Mouse (Mus musculus) heart, embryonic 14.5 days (tissue): ENCODE data around the gene Wnt16. TPM values are rescaled to one million over a fixed set of nuclear protein-coding genes. Genes with fewer than 3 reads are reported as not detected.

Source experiments
- ATAC-seq: fragments of 200-750 bp; cut with Nextera tagmentation; 2 replicates; pipeline ENCODE4 v1.8.0; 2017; ENCODE audit warnings: low read depth, moderate TSS enrichment; ENCODE audit not compliant: insufficient number of reproducible peaks, insufficient read depth, low FRiP score
- H3K27ac ChIP-seq, 2 experiments: fragments of 200-500 bp in 1 of 2; fragments of 300-500 bp in 1 of 2; sonication (generic) in 1 of 2; replicated peaks in 1 of 2; 2 replicates each; pipeline ENCODE4 v1.5.1; 2012 to 2014; ENCODE audit warnings: low read depth in 2 of 2, low read length in 2 of 2, control low read depth in 1 of 2, mild to moderate bottlenecking in 1 of 2, mixed read lengths in 1 of 2; ENCODE audit not compliant: control insufficient read depth in 1 of 2, insufficient read depth in 1 of 2
- H3K27me3 ChIP-seq: fragments of 300-500 bp; sonication (generic); 2 replicates; pipeline ENCODE4 v1.6.1; 2014; ENCODE audit warnings: mild to moderate bottlenecking, low read length, control low read depth; ENCODE audit not compliant: control insufficient read depth, insufficient read depth
- H3K36me3 ChIP-seq: fragments of 300-500 bp; sonication (generic); 2 replicates; pipeline ENCODE4 v1.6.1; 2014; ENCODE audit warnings: mild to moderate bottlenecking, control low read depth, low read length, mixed read lengths; ENCODE audit not compliant: control insufficient read depth, insufficient read depth
- H3K4me1 ChIP-seq, 2 experiments: fragments of 200-500 bp in 1 of 2; fragments of 300-500 bp in 1 of 2; sonication (generic) in 1 of 2; 2 replicates each; pipeline ENCODE4 v1.6.1; 2012 to 2014; ENCODE audit warnings: low read length in 2 of 2, control low read depth in 1 of 2, mixed read lengths in 1 of 2; ENCODE audit not compliant: control insufficient read depth in 2 of 2, insufficient read depth in 2 of 2
- H3K4me2 ChIP-seq: fragments of 300-500 bp; sonication (generic); 2 replicates; pipeline ENCODE4 v1.6.1; 2014; ENCODE audit warnings: mild to moderate bottlenecking, low read length
- H3K4me3 ChIP-seq, 2 experiments: fragments of 200-500 bp in 1 of 2; fragments of 300-500 bp in 1 of 2; sonication (generic) in 1 of 2; 2 replicates each; pipeline ENCODE4 v1.5.1; 2012 to 2014; ENCODE audit warnings: low read length in 2 of 2, mild to moderate bottlenecking in 2 of 2, control low read depth in 1 of 2, low read depth in 1 of 2, moderate library complexity in 1 of 2; ENCODE audit not compliant: control insufficient read depth in 1 of 2, insufficient read depth in 1 of 2
- H3K9ac ChIP-seq: fragments of 300-500 bp; sonication (generic); 2 replicates; pipeline ENCODE4 v1.6.1; 2014; ENCODE audit warnings: mild to moderate bottlenecking, low read length
- H3K9me3 ChIP-seq: fragments of 300-500 bp; sonication (generic); 2 replicates; pipeline ENCODE4 v1.6.1; 2016; ENCODE audit warnings: low read length, control low read depth; ENCODE audit not compliant: control insufficient read depth
- WGBS: fragments of 180-500 bp; shearing (Covaris S2); extraction: QIAGEN DNeasy Blood & Tissue Kit; methylation state at CpG from one replicate; pipeline ENCODE4 v1.1.7; 2014; 5-methylcytosine and 5-hydroxymethylcytosine counted together
- polyA plus RNA-seq: library from polyadenylated mRNA; unstranded; fragments of >200 nt; fragmentation: Nextera tagmentation; extraction: Ambion mirVana; gene quantifications from 2 replicates; pipeline ENCODE4 v1.2.1, GENCODE M21; 2014

The Wnt16 gene
- polyA plus RNA-seq, 1 experiment from 2014 or later: 2.4 TPM

DNA sequence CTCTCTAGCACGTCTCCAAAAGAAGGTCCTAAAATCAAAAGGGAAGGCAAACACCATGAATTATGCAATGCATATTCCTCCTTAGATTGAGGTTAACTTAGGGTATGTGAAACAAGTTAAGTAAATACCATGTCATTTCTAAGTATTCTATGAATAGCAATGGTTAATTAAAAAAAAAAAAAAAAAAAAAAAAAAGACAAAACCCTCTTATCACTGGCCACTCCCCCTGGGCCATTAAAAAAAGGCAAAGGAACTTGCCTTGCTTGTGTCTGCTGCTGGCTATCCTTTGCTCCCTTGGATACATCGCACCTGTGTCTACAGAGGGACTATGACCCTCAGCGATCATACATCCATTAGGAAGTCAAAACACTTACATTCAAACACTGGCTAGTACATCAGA is 55.3 kb downstream of the Wnt16 start:
- ATAC-seq: no peak
- no peak overlapping the region for H3K9ac ChIP-seq
- no peak overlapping the region for H3K4me2 ChIP-seq
- H3K36me3 ChIP-seq: peaks cover 6% of the 10 kb centered on the region; the same call in 1 of the 2 replicates
- WGBS: 93% methylated on average over 3 of the region's 3 CpGs
- no peak overlapping the region for H3K4me3 ChIP-seq
- no peak overlapping the region for H3K27ac ChIP-seq
- peaks cover 13 to 30% of the 10 kb centered on the region in 2 experiments for H3K4me1 ChIP-seq
- H3K9me3 ChIP-seq: no peaks in the 10 kb centered on the region
- H3K27me3 ChIP-seq: no peaks in the 10 kb centered on the region

DNA sequence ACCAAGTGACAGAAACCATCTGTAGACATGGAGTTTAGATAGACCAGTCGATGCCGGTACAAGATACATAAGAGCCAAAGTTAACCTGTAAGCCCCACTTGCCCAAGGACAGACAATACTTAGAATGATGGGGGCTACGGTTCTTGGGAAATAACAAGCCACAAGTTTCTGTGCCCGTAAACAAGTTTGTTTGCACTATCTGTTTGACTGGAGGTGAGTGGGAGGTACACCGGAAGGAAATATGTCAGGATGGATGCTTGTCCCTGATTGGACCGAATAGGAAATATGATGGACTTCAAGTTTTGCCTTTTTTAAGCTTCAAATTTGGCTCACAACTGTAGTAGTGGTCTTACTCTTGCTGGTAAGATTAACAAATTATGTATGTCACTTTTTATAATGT is 55.7 kb downstream of the Wnt16 start:
- Histone ChIP-seq H3K4me2 (no peak overlapping the region), H3K9me3 (no peaks in the 10 kb centered on the region), H3K27ac (no peak overlapping the region), H3K4me1 (peaks cover 13 to 30% of the 10 kb centered on the region in 2 experiments), H3K36me3 (peaks cover 6% of the 10 kb centered on the region; the same call in 1 of the 2 replicates), H3K27me3 (no peaks in the 10 kb centered on the region), H3K9ac (no peak overlapping the region), H3K4me3 (no peak overlapping the region)
- no peak for ATAC-seq
- WGBS: 86% methylated on average over 6 of the region's 6 CpGs

DNA sequence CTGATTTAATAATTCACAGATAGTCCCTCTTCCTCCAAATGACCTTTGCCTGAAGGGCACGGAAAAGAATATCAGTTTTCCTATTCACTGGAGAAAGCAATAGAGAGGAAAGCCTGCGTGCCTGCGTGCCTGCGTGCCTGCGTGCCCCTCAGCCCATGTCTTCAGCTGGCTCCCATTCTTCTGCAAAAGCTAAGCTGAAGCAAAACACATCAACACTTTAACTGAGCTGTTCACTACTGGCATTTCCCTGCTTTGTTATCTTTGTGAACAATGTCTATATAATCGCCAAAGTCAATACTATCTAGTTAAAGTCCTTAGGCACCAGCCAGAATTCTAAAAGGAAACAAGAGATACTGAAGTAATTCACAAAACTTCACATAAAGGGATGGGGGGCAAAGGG is 56.4 kb downstream of the Wnt16 start:
- H3K36me3 ChIP-seq: peaks cover 6% of the 10 kb centered on the region; the same call in 1 of the 2 replicates
- H3K9ac ChIP-seq: no peak overlapping the region
- no peaks in the 10 kb centered on the region for H3K27me3 ChIP-seq
- H3K4me3 ChIP-seq: no peak overlapping the region
- H3K4me2 ChIP-seq: peak overlapping the region; percentile 34; the same call in 1 of the 2 replicates
- H3K27ac ChIP-seq: peak overlapping the region; percentile 56 to 65; a peak in 3 of 4 replicates
- H3K4me1 ChIP-seq: peaks cover 13 to 32% of the 10 kb centered on the region in 2 experiments
- WGBS: 30% methylated on average over 6 of the region's 6 CpGs
- ATAC-seq: 0 out of 2 replicates have a peak, but pooled peaks have one; percentile 17
- no peaks in the 10 kb centered on the region for H3K9me3 ChIP-seq

DNA sequence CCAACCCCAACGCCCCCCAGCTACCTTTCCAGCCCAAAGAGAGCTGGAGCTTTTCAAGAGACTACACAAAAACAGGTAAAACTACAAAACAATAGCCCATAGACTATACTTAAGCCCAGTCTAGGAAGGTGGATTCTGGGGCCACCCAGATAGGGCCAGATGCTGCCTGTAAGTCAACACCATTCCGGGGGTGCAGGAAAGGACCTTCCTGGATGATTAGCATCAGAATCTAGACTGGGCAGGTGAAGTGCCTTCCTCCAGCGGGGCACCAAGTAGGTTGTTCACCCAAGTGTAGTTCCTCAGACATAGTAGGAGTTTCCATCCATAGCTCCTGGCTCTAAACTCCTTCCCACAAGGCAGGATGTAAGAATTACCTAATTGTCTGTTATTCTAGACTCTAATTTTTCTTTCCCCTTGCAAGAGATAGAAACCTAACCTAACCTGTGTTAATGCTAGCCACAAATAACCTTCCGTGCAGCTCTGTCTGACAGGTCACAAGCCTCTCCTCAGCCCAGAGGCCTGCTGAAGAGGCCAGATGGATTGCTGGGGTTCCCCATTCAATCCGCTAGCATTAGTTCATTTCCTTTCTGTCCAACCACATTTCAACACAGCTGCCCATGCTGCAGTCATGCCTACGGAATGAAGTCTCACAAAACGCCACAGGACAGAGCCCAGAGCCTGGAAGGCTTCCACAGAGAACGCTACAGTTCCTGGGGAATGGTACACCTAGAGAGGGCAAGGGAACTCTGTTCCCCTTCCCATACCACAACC is 59.3 kb downstream of the Wnt16 start:
- no peaks in the 10 kb centered on the region for H3K9me3 ChIP-seq
- 56% methylated on average over 8 of the region's 8 CpGs for whole genome bisulfite sequencing
- H3K36me3 ChIP-seq: no peaks in the 10 kb centered on the region
- peak overlapping the region; percentile 35 to 36; a peak in 2 of 4 replicates for H3K27ac ChIP-seq
- no peaks in the 10 kb centered on the region for H3K27me3 ChIP-seq
- no peak for ATAC-seq
- H3K4me3 ChIP-seq: no peak overlapping the region
- H3K4me1 ChIP-seq: peaks cover 15 to 41% of the 10 kb centered on the region in 2 experiments
- no peak overlapping the region for H3K9ac ChIP-seq
- peak overlapping the region; percentile 27; the same call in 1 of the 2 replicates for H3K4me2 ChIP-seq

Other genes with a start within 250 kb of the Wnt16 start
- 47.5 and 49.6 TPM in 2 replicates for gene Fam3c, start 68.0 kb downstream of the Wnt16 start, polyA plus RNA-seq